Mouse (Mus musculus): ENCODE results near the gene 1110051M20Rik. TPM values are rescaled to one million over a fixed set of nuclear protein-coding genes. Genes with fewer than 3 reads are reported as not detected.

1110051M20Rik gene
- polyA plus RNA-seq, 1 experiment from 2014 or later = 6.0 TPM

DNA sequence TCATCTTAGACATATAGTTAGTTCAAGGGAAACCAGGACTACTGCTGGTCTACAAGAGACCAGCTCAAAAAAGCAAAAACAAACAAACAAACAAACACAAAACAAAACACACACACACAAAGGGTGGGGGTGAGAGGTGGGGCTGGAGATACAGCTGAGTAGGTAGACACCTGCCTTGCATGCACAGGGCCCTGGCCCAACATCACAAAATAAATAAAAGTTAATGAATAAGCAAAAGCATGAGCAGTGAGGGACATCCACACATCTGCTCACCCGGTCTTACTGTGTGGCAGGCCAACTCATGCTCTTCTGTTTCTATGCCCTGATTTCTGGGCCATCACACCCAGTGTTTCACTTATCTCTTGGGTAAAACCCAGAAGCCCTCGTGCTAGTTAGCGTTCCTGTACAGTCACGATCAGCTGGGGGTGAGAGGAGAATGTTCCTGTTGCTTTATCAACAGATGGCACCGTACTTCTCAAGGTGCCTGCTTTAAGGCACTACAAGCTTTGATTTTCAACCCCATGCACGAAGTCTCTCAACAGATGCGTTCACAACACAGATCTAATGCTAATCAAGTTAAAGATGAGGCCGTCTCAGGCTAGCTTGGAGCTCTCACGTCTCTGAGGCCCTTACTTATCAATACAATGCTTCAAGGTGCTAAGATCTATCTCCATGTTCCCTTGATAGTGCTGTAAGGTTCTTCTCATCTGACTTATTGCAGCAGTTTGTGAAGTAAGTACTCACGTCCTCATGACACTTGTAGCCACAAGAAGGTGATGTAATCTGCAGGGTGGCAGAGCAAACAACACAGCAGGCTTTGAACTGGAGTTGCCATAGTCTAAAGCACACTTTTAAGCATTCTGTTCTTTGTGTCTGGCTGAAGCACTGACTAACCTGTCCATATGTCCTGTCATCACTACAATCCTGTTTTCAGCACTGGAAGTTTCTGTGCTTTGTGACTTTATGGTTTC is 123.7 kb downstream of the 1110051M20Rik start:
- no peak overlapping the region for H3K9ac ChIP-seq (ENCODE audit: low read depth, low read length)
- no peaks in the 10 kb centered on the region for H3K9me3 ChIP-seq (replicated peaks; ENCODE audit: control insufficient read depth, low read length)
- H3K4me3 ChIP-seq (ENCODE audit: low read depth, low read length) = no peak overlapping the region
- H3K4me1 ChIP-seq (ENCODE audit: control insufficient read depth, low read depth, low read length) = no peaks in the 10 kb centered on the region; the same call in none of the 2 replicates
- peak; percentile 72 for ATAC-seq (ENCODE audit: low read depth)
- H3K27me3 ChIP-seq (ENCODE audit: control insufficient read depth, insufficient read depth, low read depth, low read length) = no peaks in the 10 kb centered on the region
- WGBS (ENCODE audit: insufficient replicate concordance) = 39% methylated on average over 10 of the region's 10 CpGs
- no peak overlapping the region for H3K4me2 ChIP-seq (ENCODE audit: low read depth, low read length)
- no peaks in the 10 kb centered on the region for H3K36me3 ChIP-seq (ENCODE audit: control insufficient read depth, insufficient read depth)
- no peak overlapping the region for H3K27ac ChIP-seq (ENCODE audit: low read length)

DNA sequence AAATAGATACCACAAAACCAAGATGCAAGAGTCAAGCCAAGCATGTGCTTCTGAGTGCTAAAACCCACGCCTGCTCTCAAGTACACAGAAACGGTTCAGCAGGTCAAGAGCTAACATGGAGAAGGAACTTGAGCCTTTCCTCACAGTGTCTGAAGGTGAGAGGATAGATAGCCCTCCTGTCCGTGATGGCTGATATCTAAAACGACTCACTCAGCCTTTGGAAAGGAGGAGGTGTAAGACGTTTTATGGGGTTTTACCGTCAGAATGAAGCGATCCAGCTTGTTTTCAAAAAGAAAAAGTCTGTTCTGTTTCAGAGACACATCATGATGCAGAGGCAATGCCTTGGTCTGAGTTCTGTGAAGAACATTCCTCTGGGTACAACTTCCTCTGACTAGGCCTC is 130.3 kb downstream of the 1110051M20Rik start:
- Histone ChIP-seq H3K4me2 (ENCODE audit: low read depth, low read length) (no peak overlapping the region), H3K9me3 (replicated peaks; ENCODE audit: control insufficient read depth, low read length) (no peaks in the 10 kb centered on the region), H3K27ac (ENCODE audit: low read length) (no peak overlapping the region), H3K9ac (ENCODE audit: low read depth, low read length) (no peak overlapping the region), H3K4me1 (ENCODE audit: control insufficient read depth, low read depth, low read length) (no peaks in the 10 kb centered on the region), H3K27me3 (ENCODE audit: control insufficient read depth, insufficient read depth, low read depth, low read length) (no peaks in the 10 kb centered on the region), H3K36me3 (ENCODE audit: control insufficient read depth, insufficient read depth) (no peaks in the 10 kb centered on the region), H3K4me3 (ENCODE audit: low read depth, low read length) (no peak overlapping the region)
- 67% methylated on average over 7 of the region's 7 CpGs for WGBS (ENCODE audit: insufficient replicate concordance)
- ATAC-seq (ENCODE audit: low read depth) = no peak

DNA sequence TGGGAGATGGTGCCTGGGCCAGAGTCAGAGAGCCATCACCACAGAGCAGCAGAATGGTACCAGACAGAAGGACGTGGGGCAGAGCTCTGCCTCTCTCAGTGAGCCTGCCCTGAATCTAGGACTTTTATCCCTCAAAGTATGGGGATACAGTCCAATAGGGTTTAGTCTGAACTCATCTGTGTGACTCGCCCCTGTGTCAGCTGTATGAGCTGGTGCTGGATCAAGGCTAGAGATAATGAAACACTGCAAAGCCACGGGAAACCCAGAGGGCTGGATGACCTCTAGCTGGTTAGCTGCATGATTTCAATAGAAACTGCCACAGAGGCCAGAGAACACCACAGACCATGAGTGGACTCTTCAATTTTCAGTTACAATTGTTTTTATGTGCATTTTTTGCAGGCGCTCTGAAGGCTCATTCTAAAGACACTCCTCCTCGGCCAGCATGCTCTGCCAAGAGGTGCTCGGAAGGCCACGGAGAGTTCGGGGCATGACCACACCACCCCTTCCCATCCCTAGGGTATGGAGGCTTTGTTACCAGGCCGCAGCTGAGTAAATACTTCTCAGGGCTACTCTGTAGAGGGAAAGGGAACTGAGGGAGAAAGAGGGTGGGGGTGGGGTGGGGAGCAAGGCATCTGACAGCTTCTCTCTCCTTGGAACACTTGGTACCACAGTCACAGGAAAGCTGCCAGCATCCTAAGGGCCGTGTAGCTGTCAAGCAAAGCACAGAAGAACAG is 131.8 kb downstream of the 1110051M20Rik start:
- ATAC-seq (ENCODE audit: low read depth) = no peak
- WGBS (ENCODE audit: insufficient replicate concordance) = 49% methylated on average over 10 of the region's 10 CpGs
- H3K4me3 ChIP-seq (ENCODE audit: low read depth, low read length) = no peak overlapping the region
- no peak overlapping the region for H3K4me2 ChIP-seq (ENCODE audit: low read depth, low read length)
- no peaks in the 10 kb centered on the region for H3K27me3 ChIP-seq (ENCODE audit: control insufficient read depth, insufficient read depth, low read depth, low read length)
- H3K27ac ChIP-seq (ENCODE audit: low read length) = no peak overlapping the region
- H3K36me3 ChIP-seq (ENCODE audit: control insufficient read depth, insufficient read depth) = no peaks in the 10 kb centered on the region
- H3K9ac ChIP-seq (ENCODE audit: low read depth, low read length) = no peak overlapping the region
- no peaks in the 10 kb centered on the region for H3K4me1 ChIP-seq (ENCODE audit: control insufficient read depth, low read depth, low read length)
- no peaks in the 10 kb centered on the region for H3K9me3 ChIP-seq (replicated peaks; ENCODE audit: control insufficient read depth, low read length)

DNA sequence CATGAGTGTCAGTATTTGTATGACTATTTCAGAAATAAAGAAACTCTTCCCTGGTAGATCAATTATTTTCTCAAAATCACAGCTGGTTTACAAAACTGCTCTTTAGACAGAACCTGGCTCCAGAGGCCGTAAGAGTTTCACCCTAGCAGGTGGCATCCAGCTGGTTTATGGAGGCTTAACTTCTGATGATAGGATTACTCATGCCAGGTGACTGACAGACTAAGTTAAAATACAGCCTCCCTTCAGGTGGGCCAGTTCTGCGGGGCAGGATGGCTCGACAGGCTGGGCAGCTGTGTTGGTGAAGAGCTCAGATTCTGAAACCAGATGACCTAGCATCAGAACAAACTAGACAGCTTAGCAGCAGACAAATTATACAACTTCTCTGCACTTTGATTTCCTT is 135.0 kb downstream of the 1110051M20Rik start:
- ATAC-seq (ENCODE audit: low read depth) = no peak
- Histone ChIP-seq H3K4me3 (ENCODE audit: low read depth, low read length) (no peak overlapping the region), H3K9me3 (replicated peaks; ENCODE audit: control insufficient read depth, low read length) (no peaks in the 10 kb centered on the region), H3K36me3 (ENCODE audit: control insufficient read depth, insufficient read depth) (no peaks in the 10 kb centered on the region), H3K4me2 (ENCODE audit: low read depth, low read length) (no peak overlapping the region), H3K27me3 (ENCODE audit: control insufficient read depth, insufficient read depth, low read depth, low read length) (no peaks in the 10 kb centered on the region), H3K4me1 (ENCODE audit: control insufficient read depth, low read depth, low read length) (no peaks in the 10 kb centered on the region), H3K27ac (ENCODE audit: low read length) (no peak overlapping the region), H3K9ac (ENCODE audit: low read depth, low read length) (no peak overlapping the region)
- 65% methylated on average over 3 of the region's 3 CpGs for WGBS (ENCODE audit: insufficient replicate concordance)

DNA sequence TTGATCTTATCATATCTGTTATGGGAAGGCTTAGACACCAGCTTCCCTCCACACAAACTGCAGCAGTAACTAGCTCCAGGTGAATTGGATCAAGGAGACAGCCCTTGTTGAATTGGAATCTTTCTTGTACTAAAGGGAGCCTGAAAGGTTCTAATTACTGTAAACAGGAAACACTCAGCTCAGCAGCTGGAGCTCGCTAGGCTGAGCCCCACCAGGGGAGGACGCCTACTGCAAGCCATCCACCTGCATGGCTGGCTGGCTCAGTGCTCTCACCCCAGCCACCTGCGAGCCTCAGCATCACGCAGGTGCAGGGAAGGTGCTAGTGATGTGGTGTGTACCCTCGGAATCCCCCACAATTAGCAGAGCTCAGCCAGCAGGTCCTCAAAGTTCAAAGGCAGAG is 135.8 kb downstream of the 1110051M20Rik start:
- no peaks in the 10 kb centered on the region for H3K36me3 ChIP-seq (ENCODE audit: control insufficient read depth, insufficient read depth)
- H3K27me3 ChIP-seq (ENCODE audit: control insufficient read depth, insufficient read depth, low read depth, low read length) = no peaks in the 10 kb centered on the region
- no peak overlapping the region for H3K4me3 ChIP-seq (ENCODE audit: low read depth, low read length)
- H3K4me2 ChIP-seq (ENCODE audit: low read depth, low read length) = no peak overlapping the region
- H3K27ac ChIP-seq (ENCODE audit: low read length) = no peak overlapping the region
- no peaks in the 10 kb centered on the region for H3K4me1 ChIP-seq (ENCODE audit: control insufficient read depth, low read depth, low read length)
- H3K9ac ChIP-seq (ENCODE audit: low read depth, low read length) = no peak overlapping the region
- no peaks in the 10 kb centered on the region for H3K9me3 ChIP-seq (replicated peaks; ENCODE audit: control insufficient read depth, low read length)
- ATAC-seq (ENCODE audit: low read depth) = no peak
- WGBS (ENCODE audit: insufficient replicate concordance) = 41% methylated on average over 5 of the region's 5 CpGs

DNA sequence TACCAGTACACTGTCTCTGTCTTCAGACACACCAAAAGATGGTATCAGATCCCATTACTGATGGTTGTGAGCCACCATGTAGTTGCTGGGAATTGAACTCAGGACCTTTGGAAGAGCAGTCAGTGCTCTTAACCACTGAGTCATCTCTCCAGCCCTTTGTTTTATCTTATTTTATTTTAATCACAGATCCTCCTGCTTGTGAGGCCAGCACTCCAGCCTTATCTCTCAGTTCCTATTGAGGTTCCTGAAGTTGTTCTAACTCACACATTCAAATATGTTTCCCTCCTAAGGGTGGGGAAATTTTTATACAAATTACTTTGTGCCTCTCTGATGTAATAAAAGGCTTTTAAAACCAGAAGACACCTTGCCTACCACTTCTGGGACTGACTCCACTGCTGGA is 137.9 kb downstream of the 1110051M20Rik start:
- Histone ChIP-seq H3K27me3 (ENCODE audit: control insufficient read depth, insufficient read depth, low read depth, low read length) (no peaks in the 10 kb centered on the region), H3K36me3 (ENCODE audit: control insufficient read depth, insufficient read depth) (no peaks in the 10 kb centered on the region), H3K27ac (ENCODE audit: low read length) (no peak overlapping the region), H3K4me3 (ENCODE audit: low read depth, low read length) (no peak overlapping the region), H3K9me3 (replicated peaks; ENCODE audit: control insufficient read depth, low read length) (no peaks in the 10 kb centered on the region), H3K9ac (ENCODE audit: low read depth, low read length) (no peak overlapping the region), H3K4me2 (ENCODE audit: low read depth, low read length) (no peak overlapping the region), H3K4me1 (ENCODE audit: control insufficient read depth, low read depth, low read length) (no peaks in the 10 kb centered on the region)
- ATAC-seq (ENCODE audit: low read depth) = no peak

DNA sequence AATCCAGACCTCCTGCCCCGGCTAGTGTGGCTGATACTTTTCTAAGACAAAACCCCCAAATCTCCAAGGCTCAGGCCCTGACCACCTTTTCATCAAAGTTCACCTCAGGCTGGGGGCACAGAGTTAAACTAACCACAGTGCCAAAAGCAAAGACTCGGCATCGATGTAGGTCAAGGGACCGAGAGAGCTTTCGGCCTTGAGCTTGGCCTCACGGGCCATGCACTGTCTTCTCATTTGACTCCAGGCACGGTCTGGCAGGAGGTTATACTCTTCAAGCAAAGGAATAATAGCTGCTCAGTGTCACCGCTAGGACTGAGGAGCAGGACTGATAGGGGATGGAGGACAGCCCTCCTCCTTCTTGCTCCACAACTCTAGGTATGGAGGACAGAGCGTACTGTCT is 138.6 kb downstream of the 1110051M20Rik start:
- ATAC-seq (ENCODE audit: low read depth) = no peak
- Histone ChIP-seq H3K4me3 (ENCODE audit: low read depth, low read length) (no peak overlapping the region), H3K4me2 (ENCODE audit: low read depth, low read length) (no peak overlapping the region), H3K4me1 (ENCODE audit: control insufficient read depth, low read depth, low read length) (no peaks in the 10 kb centered on the region), H3K36me3 (ENCODE audit: control insufficient read depth, insufficient read depth) (no peaks in the 10 kb centered on the region), H3K27me3 (ENCODE audit: control insufficient read depth, insufficient read depth, low read depth, low read length) (no peaks in the 10 kb centered on the region), H3K27ac (ENCODE audit: low read length) (no peak overlapping the region), H3K9ac (ENCODE audit: low read depth, low read length) (no peak overlapping the region), H3K9me3 (replicated peaks; ENCODE audit: control insufficient read depth, low read length) (no peaks in the 10 kb centered on the region)
- WGBS (ENCODE audit: insufficient replicate concordance) = 76% methylated on average over 9 of the region's 9 CpGs

DNA sequence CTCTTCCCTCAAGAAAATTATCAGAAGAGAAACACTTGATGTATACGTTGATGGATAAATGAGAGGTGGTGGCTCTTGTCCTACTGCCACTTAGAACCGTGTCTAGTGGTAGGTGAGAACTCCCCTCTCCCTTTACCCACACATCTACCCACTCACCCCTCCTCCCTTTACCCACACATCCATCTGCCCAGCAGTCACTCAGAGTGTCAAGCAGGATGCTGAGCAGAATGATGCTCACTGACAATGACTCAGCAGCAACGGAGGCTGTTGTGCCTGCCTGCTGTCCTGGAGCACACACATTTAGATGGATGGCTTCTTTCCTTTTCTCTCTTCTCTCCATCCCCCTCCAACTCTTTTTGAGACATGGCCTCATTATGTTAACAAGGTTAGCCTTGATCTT is 141.7 kb downstream of the 1110051M20Rik start:
- Histone ChIP-seq H3K9me3 (replicated peaks; ENCODE audit: control insufficient read depth, low read length) (no peaks in the 10 kb centered on the region), H3K9ac (ENCODE audit: low read depth, low read length) (no peak overlapping the region), H3K27ac (ENCODE audit: low read length) (no peak overlapping the region), H3K36me3 (ENCODE audit: control insufficient read depth, insufficient read depth) (no peaks in the 10 kb centered on the region), H3K4me2 (ENCODE audit: low read depth, low read length) (no peak overlapping the region), H3K4me3 (ENCODE audit: low read depth, low read length) (no peak overlapping the region), H3K4me1 (ENCODE audit: control insufficient read depth, low read depth, low read length) (no peaks in the 10 kb centered on the region), H3K27me3 (ENCODE audit: control insufficient read depth, insufficient read depth, low read depth, low read length) (no peaks in the 10 kb centered on the region)
- WGBS (ENCODE audit: insufficient replicate concordance) = 53% methylated on average over 3 of the region's 3 CpGs
- no peak for ATAC-seq (ENCODE audit: low read depth)

DNA sequence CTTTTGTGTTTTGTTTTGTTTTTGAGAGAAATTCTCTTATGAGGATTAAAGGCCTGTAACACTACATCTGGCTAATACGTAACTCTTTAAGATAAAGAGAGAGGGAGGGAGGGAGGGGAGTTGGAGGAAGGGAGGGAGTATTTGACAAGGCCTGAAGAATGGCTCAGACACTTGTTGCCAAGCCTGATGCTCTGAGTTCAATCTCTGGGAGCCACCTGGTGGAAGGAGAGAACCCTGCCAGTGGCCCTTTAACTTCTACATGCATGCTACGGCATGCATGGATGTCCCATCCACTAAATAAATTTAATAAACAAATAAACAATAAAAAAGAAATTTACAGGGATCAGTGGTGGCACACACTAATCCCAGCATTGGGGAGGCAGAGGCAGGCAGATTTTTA is 142.7 kb downstream of the 1110051M20Rik start:
- no peak overlapping the region for H3K4me2 ChIP-seq (ENCODE audit: low read depth, low read length)
- no peaks in the 10 kb centered on the region for H3K9me3 ChIP-seq (replicated peaks; ENCODE audit: control insufficient read depth, low read length)
- H3K4me1 ChIP-seq (ENCODE audit: control insufficient read depth, low read depth, low read length) = no peaks in the 10 kb centered on the region
- H3K27ac ChIP-seq (ENCODE audit: low read length) = no peak overlapping the region
- no peak for ATAC-seq (ENCODE audit: low read depth)
- no peaks in the 10 kb centered on the region for H3K27me3 ChIP-seq (ENCODE audit: control insufficient read depth, insufficient read depth, low read depth, low read length)
- no peak overlapping the region for H3K9ac ChIP-seq (ENCODE audit: low read depth, low read length)
- no peaks in the 10 kb centered on the region for H3K36me3 ChIP-seq (ENCODE audit: control insufficient read depth, insufficient read depth)
- no peak overlapping the region for H3K4me3 ChIP-seq (ENCODE audit: low read depth, low read length)
- WGBS (ENCODE audit: insufficient replicate concordance) = 53% methylated on average over 2 of the region's 2 CpGs
